Mouse (Mus musculus): Measurements from ENCODE around the gene Slc10a7.

DNA sequence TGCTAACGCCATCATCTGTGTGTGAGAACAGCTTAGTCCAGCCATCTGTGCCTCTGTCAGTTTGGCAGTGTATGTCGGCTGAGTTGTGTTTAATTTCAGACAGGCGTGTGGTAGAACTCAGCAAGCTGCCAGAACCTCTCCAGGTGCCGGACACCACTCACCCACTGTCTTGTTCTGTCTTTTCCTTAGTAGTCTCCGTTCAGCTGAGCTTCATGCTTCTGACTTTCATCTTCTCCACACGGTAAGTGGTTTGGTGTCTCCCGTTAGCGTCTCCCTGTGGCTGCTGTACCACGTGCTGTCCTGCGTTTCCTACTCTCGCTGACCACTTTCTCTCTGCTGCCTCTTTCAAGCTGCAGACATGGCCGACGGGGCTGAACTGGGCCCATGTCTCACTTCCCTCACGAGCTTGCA lies 189.2 kb downstream of the Slc10a7 start:
- TF ChIP-seq POLR2A (IDR thresholded peaks at IDR 0.05; ENCODE audit: insufficient read length, low read depth): no peak
- TF ChIP-seq MYOG (IDR thresholded peaks at IDR 0.05; ENCODE audit: control insufficient read depth in 1 of 3, insufficient read depth in 1 of 3, insufficient read length in 2 of 3, low read depth in 2 of 3): no peak
- TF ChIP-seq POLR2AphosphoS2 (IDR thresholded peaks at IDR 0.05; ENCODE audit: insufficient read length, low read depth): no peak
- no peak for TF ChIP-seq USF1 (IDR thresholded peaks at IDR 0.05; ENCODE audit: low read depth)
- TF ChIP-seq MAX (IDR thresholded peaks at IDR 0.05; ENCODE audit: low read depth): no peak
- TF ChIP-seq REST (IDR thresholded peaks at IDR 0.05; ENCODE audit: insufficient read depth, insufficient read length): no peak

Data from myocyte (in vitro differentiated cells).